Mouse (Mus musculus): Measurements from ENCODE around the gene Gm5089.

GRCm38 (mm10) chr14:122482081-122483023, 31.4 kb upstream of the Gm5089 start:
- TF ChIP-seq CTCF (IDR thresholded peaks at IDR 0.05; ENCODE audit: borderline replicate concordance, extremely low read depth, insufficient read depth, insufficient read length) (no peak), POLR2A (IDR thresholded peaks at IDR 0.05; ENCODE audit: borderline replicate concordance, extremely low read depth, insufficient read depth, insufficient read length, poor library complexity, severe bottlenecking) (no peak)
